ENCODE assay signal across 23 mouse cellular contexts in the genomic region with DNA sequence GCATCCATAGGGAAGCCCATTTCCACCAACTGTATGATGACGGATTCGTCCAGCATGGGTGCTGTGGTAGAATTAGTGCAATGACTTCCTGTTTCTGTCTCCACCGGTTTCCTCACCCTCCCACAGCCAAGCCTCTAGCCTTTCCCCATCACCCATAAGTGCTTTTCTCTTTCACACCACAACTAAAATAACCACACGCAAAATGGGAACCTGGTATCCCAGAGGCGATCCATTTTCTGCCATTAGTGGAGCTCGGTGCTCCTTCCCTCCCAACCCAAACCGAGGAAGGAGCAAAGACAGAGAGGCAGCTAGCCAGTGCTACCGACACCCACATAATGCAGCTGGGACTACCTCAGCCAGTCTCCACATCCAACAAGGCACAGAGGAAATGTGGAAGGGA. TPM values are rescaled to one million over a fixed set of nuclear protein-coding genes. Genes with fewer than 3 reads are reported as not detected.
DNase-seq lines count a peak whose midpoint lies in the region; ATAC-seq and TF ChIP-seq lines count a peak whose summit lies in the region.
"Had no signal": no experiment of that assay in that cellular context is flagged by ENCODE, and none has a peak within 500 bp of the region (broad histone marks: within the 10 kb centered on the region; RNA-seq: fewer than 3 reads in every experiment).

No protein-coding gene starts in this region.

- H3K4me1 ChIP-seq in liver, embryonic 16.5 days (ENCODE audit: control insufficient read depth, low read depth, low read length), result peaks cover 15% of the 10 kb centered on the region
- H3K4me1 ChIP-seq in kidney, adult 2 months (ENCODE audit: control insufficient read depth, insufficient read depth, low read length), result peaks cover 5% of the 10 kb centered on the region

- WGBS in liver, embryonic 16.5 days (ENCODE audit: insufficient replicate concordance), result 56% methylated on average over 8 of the region's 8 CpGs
- 85% methylated on average over 8 of the region's 8 CpGs for WGBS in kidney, adult 2 months

- DNase-seq in liver, result no peak
- peak; percentile 16 to 62 for DNase-seq in spleen, postnatal 4 days (ENCODE audit: low spot score in 2 of 2)
- no peak for DNase-seq in spleen, adult 12 weeks (ENCODE audit: low spot score)
- DNase-seq in kidney, adult 2 months, result no peak
- DNase-seq in adipocyte (ENCODE audit: low spot score), result no peak
- DNase-seq: adrenal gland, postnatal 14 days; gastrocnemius, postnatal 25 days; kidney, adult 11 months; kidney, postnatal 10 days; left cerebral cortex, postnatal 4 days; midbrain, embryonic 14.5 days; retina, postnatal 1 day had no signal

- no peaks in the 10 kb centered on the region for H3K9me3 ChIP-seq in liver, embryonic 16.5 days (replicated peaks; ENCODE audit: control insufficient read depth, low read length)
- H3K9me3 ChIP-seq: embryonic facial prominence, embryonic 12.5 days; forebrain, embryonic 13.5 days; heart, embryonic 15.5 days had no signal

- no peak for TF ChIP-seq POLR2A in kidney, adult 2 months (IDR thresholded peaks at IDR 0.05; ENCODE audit: low read depth, low read length)

- no peak overlapping the region for H3K4me3 ChIP-seq in liver, embryonic 16.5 days (ENCODE audit: low read depth, low read length)
- H3K4me3 ChIP-seq in kidney, adult 2 months (ENCODE audit: insufficient read depth, low read depth, low read length), result no peak overlapping the region
- H3K4me3 ChIP-seq: embryonic facial prominence, embryonic 12.5 days; erythroblast, embryonic 14.5 days; forebrain, embryonic 13.5 days; heart, embryonic 15.5 days had no signal

- H3K27me3 ChIP-seq in liver, embryonic 16.5 days (ENCODE audit: control insufficient read depth, insufficient read depth, low read depth, low read length), result no peaks in the 10 kb centered on the region
- no peaks in the 10 kb centered on the region for H3K27me3 ChIP-seq in kidney, adult 2 months (replicated peaks; ENCODE audit: control insufficient read depth, insufficient read depth, low read length)
- H3K27me3 ChIP-seq: embryonic facial prominence, embryonic 12.5 days; forebrain, embryonic 13.5 days; heart, embryonic 15.5 days; Patski had no signal

- H3K36me3 ChIP-seq in liver, embryonic 16.5 days (ENCODE audit: control insufficient read depth, insufficient read depth), result peaks cover 35% of the 10 kb centered on the region
- H3K36me3 ChIP-seq in kidney, adult 2 months (ENCODE audit: control insufficient read depth, insufficient read depth, low read length), result peaks cover 4% of the 10 kb centered on the region

- H3K27ac ChIP-seq in liver, embryonic 16.5 days (ENCODE audit: low read length), result peak overlapping the region; percentile 58; the same call in 1 of the 2 replicates
- no peak overlapping the region for H3K27ac ChIP-seq in kidney, adult 2 months (ENCODE audit: insufficient read depth, low read depth, low read length)
- H3K27ac ChIP-seq: embryonic facial prominence, embryonic 12.5 days; forebrain, embryonic 13.5 days; heart, embryonic 15.5 days; hindbrain, postnatal 0 days; stomach, postnatal 0 days had no signal

- ATAC-seq in liver, embryonic 16.5 days (ENCODE audit: low read depth), result no peak
- ATAC-seq in megakaryocyte, adult 5-6 weeks (ENCODE audit: poor library complexity, severe bottlenecking), result peak; percentile 77
- ATAC-seq: forebrain, embryonic 13.5 days; hindbrain, postnatal 0 days; Patski had no signal

- H3K4me2 ChIP-seq in liver, embryonic 16.5 days (ENCODE audit: low read depth, low read length), result no peak overlapping the region
- H3K4me2 ChIP-seq: embryonic facial prominence, embryonic 12.5 days; forebrain, embryonic 13.5 days; heart, embryonic 15.5 days had no signal

- TF ChIP-seq CTCF in kidney, adult 2 months (conservative IDR thresholded peaks at IDR 0.05; ENCODE audit: insufficient read depth, insufficient read length, low read depth, low read length), result no peak

- no peak overlapping the region for H3K9ac ChIP-seq in liver, embryonic 16.5 days (ENCODE audit: low read depth, low read length)
- H3K9ac ChIP-seq: embryonic facial prominence, embryonic 12.5 days; forebrain, embryonic 13.5 days; heart, embryonic 15.5 days had no signal

RNA-seq across cellular contexts. Expression of a gene that starts 3.9 kb away (rescaled TPM):
- polyA plus RNA-seq in liver, embryonic 16.5 days (2015; fragmentation: Nextera tagmentation; extraction: Ambion mirVana), result 450 and 452 TPM in 2 replicates
- total RNA-seq in megakaryocyte, adult 5-6 weeks (2015), result 134 and 144 TPM in 2 replicates
- total RNA-seq in megakaryocyte, adult 5-6 weeks (2017), result 93.8 and 113 TPM in 2 replicates
- polyA plus RNA-seq in kidney, adult 2 months (2012; rRNA removed), result 1,044 and 1,055 TPM in 2 replicates

RNA-seq across cellular contexts. Expression of a gene that starts 9.5 kb away (rescaled TPM):
- 8.6 and 9.1 TPM in 2 replicates for polyA plus RNA-seq in liver, embryonic 16.5 days (2015; fragmentation: Nextera tagmentation; extraction: Ambion mirVana)
- total RNA-seq in megakaryocyte, adult 5-6 weeks (2015), result 5.1 and 8.0 TPM in 2 replicates
- 10.3 and 14.0 TPM in 2 replicates for total RNA-seq in megakaryocyte, adult 5-6 weeks (2017)
- 33.7 and 36.7 TPM in 2 replicates for polyA plus RNA-seq in kidney, adult 2 months (2012; rRNA removed)

RNA-seq across cellular contexts. Expression of a gene that starts 11.3 kb away (rescaled TPM):
- polyA plus RNA-seq in liver, embryonic 16.5 days (2015; fragmentation: Nextera tagmentation; extraction: Ambion mirVana), result 50.0 and 52.7 TPM in 2 replicates
- total RNA-seq in megakaryocyte, adult 5-6 weeks (2015), result 31.8 and 32.7 TPM in 2 replicates
- 56.3 and 58.5 TPM in 2 replicates for total RNA-seq in megakaryocyte, adult 5-6 weeks (2017)
- polyA plus RNA-seq in kidney, adult 2 months (2012; rRNA removed), result 66.2 and 74.0 TPM in 2 replicates

RNA-seq across cellular contexts. Expression of a gene that starts 11.4 kb away (rescaled TPM):
- 171 and 180 TPM in 2 replicates for polyA plus RNA-seq in liver, embryonic 16.5 days (2015; fragmentation: Nextera tagmentation; extraction: Ambion mirVana)
- 160 and 180 TPM in 2 replicates for total RNA-seq in megakaryocyte, adult 5-6 weeks (2015)
- 168 and 185 TPM in 2 replicates for total RNA-seq in megakaryocyte, adult 5-6 weeks (2017)
- 4.2 and 4.3 TPM in 2 replicates for polyA plus RNA-seq in kidney, adult 2 months (2012; rRNA removed)

RNA-seq across cellular contexts. Expression of a gene that starts 22.1 kb away (rescaled TPM):
- 0.13 and 0.31 TPM in 2 replicates for polyA plus RNA-seq in liver, embryonic 16.5 days (2015; fragmentation: Nextera tagmentation; extraction: Ambion mirVana)
- not detected in 2 replicates for total RNA-seq in megakaryocyte, adult 5-6 weeks (2015)
- total RNA-seq in megakaryocyte, adult 5-6 weeks (2017), result not detected in 2 replicates
- 0.16 and 0.41 TPM in 2 replicates for polyA plus RNA-seq in kidney, adult 2 months (2012; rRNA removed)
- total RNA-seq: hematopoietic stem cell, adult 5-6 weeks; liver, adult 2 months had no signal
- polyA plus RNA-seq: erythroblast, embryonic 14.5 days; liver, adult 2 months had no signal

Comparison
In these comparisons a context has a peak if more than half of its experiments do, and no peak if none do; other contexts are left out.
1. DNase-seq: peak in spleen, postnatal 4 days (2 of 2); none in liver (single experiment), spleen, adult 12 weeks (single experiment), kidney, adult 2 months (single experiment) and adipocyte (single experiment).